Mouse (Mus musculus) CH12.LX (cell line): ENCODE results near the gene Sowahb.

Experiments
- ETS1 ChIP-seq: conservative IDR thresholded peaks from 2 replicates; pipeline ENCODE4 v1.6.1; 2012; ENCODE audit warnings: low read depth, mild to moderate bottlenecking, inconsistent platforms, low read length, improper control_type of control experiment, moderate library complexity
- RAD21 ChIP-seq: IDR thresholded peaks from 2 replicates; pipeline ENCODE4 v1.6.1; 2011; ENCODE audit warnings: low read depth, mild to moderate bottlenecking, low read length, improper control_type of control experiment, moderate library complexity

DNA sequence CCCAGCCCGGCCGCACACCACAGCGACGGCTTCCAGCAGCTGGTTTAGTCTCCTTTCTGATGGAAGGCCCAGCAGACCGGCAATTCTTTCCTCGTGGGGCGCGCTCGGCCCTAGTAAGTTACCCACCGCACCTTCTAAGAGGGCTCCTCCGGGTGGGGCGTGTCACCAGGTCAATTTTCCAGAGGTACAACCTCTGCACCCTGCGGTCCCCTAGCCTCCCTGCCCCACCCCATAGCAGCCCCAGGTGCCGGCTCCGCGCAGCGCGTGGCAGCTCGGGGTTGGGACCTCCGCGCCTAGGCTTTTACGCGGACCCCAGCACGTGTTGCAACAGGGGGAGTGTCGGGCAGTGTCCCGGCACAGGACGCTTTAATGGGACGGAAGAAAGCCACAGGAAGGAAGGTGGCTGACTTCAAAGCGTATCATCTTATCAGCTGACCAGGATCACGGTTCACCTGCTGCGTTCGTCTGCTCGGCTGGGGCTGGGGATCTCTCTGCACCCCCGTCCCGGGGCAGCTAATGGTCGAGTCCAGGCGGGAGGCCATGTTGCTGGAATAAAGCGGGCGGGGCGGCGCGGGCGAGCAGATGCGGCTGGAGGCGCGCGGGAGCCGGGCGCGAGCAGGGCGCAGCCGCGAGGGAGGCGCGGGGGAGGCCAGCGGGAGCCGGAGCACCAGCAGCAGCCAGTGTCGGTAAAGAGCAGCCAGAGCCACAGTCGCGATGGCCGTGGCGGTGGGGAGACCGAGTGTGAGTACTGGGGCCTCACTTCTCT lies 48.2 kb upstream of the Sowahb start, which contains the start of gene Sept11:
- TF ChIP-seq RAD21 (no peak), ETS1 (no peak)
